17 mouse cellular contexts compared by ENCODE assay signal in the genomic region with DNA sequence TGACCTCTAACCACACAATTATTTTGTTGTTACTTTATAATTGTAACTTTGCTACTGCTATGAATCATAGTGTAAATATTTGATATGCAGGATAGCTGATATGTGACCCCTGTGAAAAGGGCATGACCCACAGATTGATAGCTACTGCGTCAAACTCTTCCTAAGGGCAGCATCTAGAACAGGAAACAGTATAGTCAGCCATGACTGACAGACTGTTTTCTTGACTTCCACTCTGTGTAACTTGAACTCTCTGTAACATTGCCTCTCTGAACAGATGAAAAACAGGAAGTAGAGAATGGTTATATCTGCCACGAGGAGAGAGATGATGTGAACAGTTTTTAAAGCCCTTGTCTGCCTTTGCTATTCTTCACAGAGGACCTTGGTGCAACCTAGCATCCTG. TPM values are rescaled to one million over a fixed set of nuclear protein-coding genes. Genes with fewer than 3 reads are reported as not detected.
A peak's percentile ranks its signal among the peaks of the same experiment; 100 is the strongest.
DNase-seq lines count a peak whose midpoint lies in the region; ATAC-seq and TF ChIP-seq lines count a peak whose summit lies in the region.
"Had no signal": no experiment of that assay in that cellular context is flagged by ENCODE, and none has a peak within 500 bp of the region (broad histone marks: within the 10 kb centered on the region; RNA-seq: fewer than 3 reads in every experiment).

No protein-coding gene starts in this region.

- H3K27me3 ChIP-seq in liver, embryonic 16.5 days (ENCODE audit: control insufficient read depth, insufficient read depth, low read depth, low read length) = no peaks in the 10 kb centered on the region
- no peaks in the 10 kb centered on the region for H3K27me3 ChIP-seq in stomach, postnatal 0 days (ENCODE audit: control insufficient read depth, insufficient read depth, low read length)
- H3K27me3 ChIP-seq in midbrain, embryonic 15.5 days (replicated peaks) = no peaks in the 10 kb centered on the region
- H3K27me3 ChIP-seq: forebrain, embryonic 12.5 days; liver, embryonic 15.5 days; midbrain, embryonic 12.5 days had no signal

- H3K4me2 ChIP-seq in liver, embryonic 16.5 days (ENCODE audit: low read depth, low read length) = no peak overlapping the region
- H3K4me2 ChIP-seq in stomach, postnatal 0 days (replicated peaks; ENCODE audit: low read depth) = no peak overlapping the region
- no peak overlapping the region for H3K4me2 ChIP-seq in midbrain, embryonic 15.5 days
- H3K4me2 ChIP-seq: forebrain, embryonic 12.5 days; liver, embryonic 15.5 days; midbrain, embryonic 12.5 days had no signal

- 6% methylated on average over 2 of the region's 2 CpGs for WGBS in liver, embryonic 16.5 days (ENCODE audit: insufficient replicate concordance)
- WGBS in stomach, postnatal 0 days = 12% methylated on average over 2 of the region's 2 CpGs
- 79% methylated on average over 2 of the region's 2 CpGs for WGBS in midbrain, embryonic 15.5 days

- no peak overlapping the region for H3K9ac ChIP-seq in liver, embryonic 16.5 days (ENCODE audit: low read depth, low read length)
- no peak overlapping the region for H3K9ac ChIP-seq in stomach, postnatal 0 days (ENCODE audit: low read length)
- H3K9ac ChIP-seq in midbrain, embryonic 15.5 days = no peak overlapping the region
- H3K9ac ChIP-seq: forebrain, embryonic 12.5 days; liver, embryonic 15.5 days; midbrain, embryonic 12.5 days had no signal

- no peak for DNase-seq in gastrocnemius, adult 2 months
- DNase-seq in gastrocnemius, adult 18-20 months (ENCODE audit: low spot score) = no peak
- no peak for DNase-seq in liver
- DNase-seq in stomach, postnatal 0 days (ENCODE audit: low spot score) = no peak
- no peak for DNase-seq in adrenal gland, postnatal 4 days (ENCODE audit: low spot score in 2 of 2)
- DNase-seq: cerebellum, adult 9-10 months; lung, postnatal 4 days; retina, postnatal 1 day; thymus, postnatal 4 days had no signal

- H3K4me1 ChIP-seq in liver, embryonic 16.5 days (ENCODE audit: control insufficient read depth, low read depth, low read length) = no peaks in the 10 kb centered on the region
- H3K4me1 ChIP-seq in stomach, postnatal 0 days (replicated peaks; ENCODE audit: control insufficient read depth, insufficient read depth) = no peaks in the 10 kb centered on the region; the same call in 1 of the 2 replicates
- no peaks in the 10 kb centered on the region for H3K4me1 ChIP-seq in midbrain, embryonic 15.5 days
- H3K4me1 ChIP-seq: forebrain, embryonic 12.5 days; hindbrain, embryonic 10.5 days; liver, embryonic 15.5 days; midbrain, embryonic 12.5 days had no signal

- intact Hi-C loops in gastrocnemius, adult 2 months (cut with DNase I) = no loop called here

- TF ChIP-seq EP300 in stomach, postnatal 0 days (optimal IDR thresholded peaks at IDR 0.05) = no peak

- H3K36me3 ChIP-seq in liver, embryonic 16.5 days (ENCODE audit: control insufficient read depth, insufficient read depth) = no peaks in the 10 kb centered on the region
- H3K36me3 ChIP-seq in stomach, postnatal 0 days (ENCODE audit: control insufficient read depth, insufficient read depth, low read length) = no peaks in the 10 kb centered on the region
- H3K36me3 ChIP-seq in midbrain, embryonic 15.5 days (replicated peaks) = no peaks in the 10 kb centered on the region
- H3K36me3 ChIP-seq: forebrain, embryonic 12.5 days; hindbrain, embryonic 10.5 days; liver, embryonic 15.5 days; midbrain, embryonic 12.5 days had no signal

- peak overlapping the region; percentile 51 for H3K27ac ChIP-seq in gastrocnemius, adult 2 months
- H3K27ac ChIP-seq in liver, embryonic 16.5 days (ENCODE audit: low read length) = no peak overlapping the region
- H3K27ac ChIP-seq in stomach, postnatal 0 days (replicated peaks) = no peak overlapping the region
- no peak overlapping the region for H3K27ac ChIP-seq in midbrain, embryonic 15.5 days
- H3K27ac ChIP-seq: forebrain, embryonic 12.5 days; hindbrain, embryonic 10.5 days; liver, embryonic 15.5 days; midbrain, embryonic 12.5 days had no signal

- H3K9me3 ChIP-seq in liver, embryonic 16.5 days (replicated peaks; ENCODE audit: control insufficient read depth, low read length) = no peaks in the 10 kb centered on the region
- no peaks in the 10 kb centered on the region for H3K9me3 ChIP-seq in stomach, postnatal 0 days (ENCODE audit: control insufficient read depth, low read length)
- no peaks in the 10 kb centered on the region for H3K9me3 ChIP-seq in midbrain, embryonic 15.5 days
- H3K9me3 ChIP-seq: forebrain, embryonic 12.5 days; hindbrain, embryonic 10.5 days; liver, embryonic 15.5 days; midbrain, embryonic 12.5 days had no signal

- ATAC-seq in liver, embryonic 16.5 days (ENCODE audit: low read depth) = peak; percentile 43; the same call in 1 of the 2 replicates
- peak; percentile 62 to 81 for ATAC-seq in hematopoietic stem cell, adult 5-6 weeks (replicated peaks in 1 of 2; ENCODE audit: insufficient read depth in 1 of 2, low FRiP score in 2 of 2, low TSS enrichment in 1 of 2, low read depth in 1 of 2, poor library complexity in 2 of 2, severe bottlenecking in 2 of 2)
- ATAC-seq in stomach, postnatal 0 days (ENCODE audit: low FRiP score, low TSS enrichment) = peak; percentile 89
- no peak for ATAC-seq in midbrain, embryonic 15.5 days (replicated peaks)

- no peak overlapping the region for H3K4me3 ChIP-seq in gastrocnemius, adult 2 months
- H3K4me3 ChIP-seq in liver, embryonic 16.5 days (ENCODE audit: low read depth, low read length) = no peak overlapping the region
- H3K4me3 ChIP-seq in stomach, postnatal 0 days (ENCODE audit: low read depth, low read length) = no peak overlapping the region
- no peak overlapping the region for H3K4me3 ChIP-seq in midbrain, embryonic 15.5 days
- H3K4me3 ChIP-seq: forebrain, embryonic 12.5 days; hindbrain, embryonic 10.5 days; liver, embryonic 15.5 days; midbrain, embryonic 12.5 days; myocyte had no signal

- TF ChIP-seq CTCF in gastrocnemius, adult 2 months (IDR thresholded peaks at IDR 0.05) = no peak
- no peak for TF ChIP-seq CTCF in stomach, postnatal 0 days (IDR thresholded peaks at IDR 0.05; ENCODE audit: low read depth)

RNA-seq across cellular contexts. Expression of a gene that starts 21.7 kb away (rescaled TPM):
- under 1 TPM; 0.23 to 0.28 TPM for total RNA-seq in gastrocnemius, adult 2 months (2021)
- under 1 TPM; 0.23 to 0.26 TPM for total RNA-seq in gastrocnemius, adult 18-20 months (2021)
- polyA plus RNA-seq in liver, embryonic 16.5 days (2015; fragmentation: Nextera tagmentation; extraction: Ambion mirVana) = 0.14 and 0.16 TPM in 2 replicates
- 0.94 TPM in 1 of 2 replicates, not detected in the other for total RNA-seq in hematopoietic stem cell, adult 5-6 weeks (2017)
- polyA plus RNA-seq in stomach, postnatal 0 days (2015; fragmentation: Nextera tagmentation; extraction: Ambion mirVana) = 11.6 and 12.5 TPM in 2 replicates
- 0.18 and 0.39 TPM in 2 replicates for polyA plus RNA-seq in midbrain, embryonic 15.5 days (2015; fragmentation: Nextera tagmentation; extraction: Ambion mirVana)
- total RNA-seq in adrenal gland, postnatal 4 days (2021) = 1 to 10 TPM; 1.4 to 2.2 TPM
- polyA plus RNA-seq: myocyte had no signal
